Mouse (Mus musculus) embryonic facial prominence, embryonic 13.5 days (tissue): ENCODE measurements at regions not wholly inside any gene's neighbourhood (a gene's known extent, or its start where the extent isn't known, plus 50 kb on each side); places are given as distances from the start of the nearest gene placed in this dataset.

Experiments used
- ATAC-seq: fragments of 200-750 bp; cut with Nextera tagmentation; 2 replicates; pipeline ENCODE4 v1.8.0; 2017; ENCODE audit warnings: low read depth; ENCODE audit not compliant: insufficient number of reproducible peaks, insufficient read depth, low FRiP score, low TSS enrichment
- H3K27ac ChIP-seq: fragments of 300-500 bp; sonication (generic); 2 replicates; pipeline ENCODE4 v1.5.1; 2015; ENCODE audit warnings: moderate library complexity, mild to moderate bottlenecking, inconsistent platforms
- H3K27me3 ChIP-seq: fragments of 300-500 bp; sonication (generic); 2 replicates; pipeline ENCODE4 v1.6.1; 2015; ENCODE audit warnings: mild to moderate bottlenecking, inconsistent platforms
- H3K36me3 ChIP-seq: fragments of 300-500 bp; sonication (generic); 2 replicates; pipeline ENCODE4 v1.6.1; 2015; ENCODE audit warnings: mild to moderate bottlenecking, inconsistent platforms
- H3K4me1 ChIP-seq: fragments of 300-500 bp; sonication (generic); 2 replicates; pipeline ENCODE4 v1.6.1; 2015; ENCODE audit warnings: inconsistent platforms
- H3K4me2 ChIP-seq: fragments of 300-500 bp; sonication (generic); 2 replicates; pipeline ENCODE4 v1.6.1; 2015; ENCODE audit warnings: moderate library complexity, mild to moderate bottlenecking, inconsistent platforms
- H3K4me3 ChIP-seq: fragments of 300-500 bp; sonication (generic); 2 replicates; pipeline ENCODE4 v1.5.1; 2015; ENCODE audit warnings: mild to moderate bottlenecking, inconsistent platforms
- H3K9ac ChIP-seq: fragments of 300-500 bp; sonication (generic); 2 replicates; pipeline ENCODE4 v1.6.1; 2015; ENCODE audit warnings: mild to moderate bottlenecking, inconsistent platforms
- H3K9me3 ChIP-seq: fragments of 300-500 bp; sonication (generic); 2 replicates; pipeline ENCODE4 v1.6.1; 2016; ENCODE audit warnings: inconsistent platforms
- WGBS: fragments of 180-500 bp; shearing (Covaris S2); methylation state at CpG from one replicate; pipeline ENCODE4 v1.1.7; 2015; ENCODE audit warnings: mixed read lengths; 5-methylcytosine and 5-hydroxymethylcytosine counted together

DNA sequence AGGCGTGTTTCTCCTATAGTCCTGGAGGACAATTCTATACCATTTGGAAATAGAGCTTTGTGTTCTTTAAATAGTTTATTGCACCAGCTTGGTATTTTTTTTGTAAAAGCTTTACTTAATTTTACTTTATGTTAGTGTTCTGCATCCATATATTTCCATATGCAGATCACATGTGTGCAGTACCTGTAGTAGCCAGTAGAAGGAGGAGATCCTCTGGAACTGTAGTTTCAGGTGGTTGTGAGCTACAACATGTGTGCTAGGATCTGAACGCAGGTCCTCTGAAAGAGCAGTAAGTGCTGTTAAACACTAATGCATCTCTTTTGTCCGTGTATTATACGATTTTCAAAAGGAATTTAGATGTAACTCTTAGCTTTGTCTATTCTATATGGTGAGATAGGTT lies 335.2 kb downstream of the Gm21750 start:
- ATAC-seq, result no peak
- Histone ChIP-seq H3K4me2 (no peak overlapping the region), H3K9me3 (no peaks in the 10 kb centered on the region), H3K27ac (no peak overlapping the region), H3K36me3 (no peaks in the 10 kb centered on the region), H3K4me3 (no peak overlapping the region), H3K4me1 (no peaks in the 10 kb centered on the region), H3K27me3 (no peaks in the 10 kb centered on the region), H3K9ac (no peak overlapping the region)
- 94% methylated on average over 4 of the region's 4 CpGs for WGBS

DNA sequence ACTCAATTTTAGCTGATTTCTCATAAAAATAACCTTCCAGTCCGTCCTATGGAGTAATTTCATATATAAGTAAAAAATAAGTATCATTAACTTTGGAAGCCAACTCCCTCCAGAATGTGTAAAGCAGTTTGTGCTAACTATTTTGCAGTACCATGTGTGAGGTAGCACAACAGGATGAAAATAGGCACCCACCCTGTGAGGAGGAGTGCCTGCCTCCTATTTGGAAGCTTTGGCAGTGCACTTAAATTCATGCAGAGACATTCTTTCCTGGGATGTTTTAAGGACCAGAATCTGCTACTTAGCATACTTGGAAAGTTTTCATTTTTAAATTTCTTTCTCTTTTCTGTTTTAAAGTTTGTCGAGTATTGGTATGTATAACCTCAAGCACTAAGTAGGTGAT lies 336.8 kb downstream of the Gm21750 start:
- Histone ChIP-seq H3K9ac (no peak overlapping the region), H3K27ac (no peak overlapping the region), H3K27me3 (no peaks in the 10 kb centered on the region), H3K4me2 (no peak overlapping the region), H3K4me3 (no peak overlapping the region), H3K36me3 (no peaks in the 10 kb centered on the region), H3K9me3 (no peaks in the 10 kb centered on the region), H3K4me1 (no peaks in the 10 kb centered on the region)
- no peak for ATAC-seq
- WGBS, result 87% methylated on average over 2 of the region's 2 CpGs

DNA sequence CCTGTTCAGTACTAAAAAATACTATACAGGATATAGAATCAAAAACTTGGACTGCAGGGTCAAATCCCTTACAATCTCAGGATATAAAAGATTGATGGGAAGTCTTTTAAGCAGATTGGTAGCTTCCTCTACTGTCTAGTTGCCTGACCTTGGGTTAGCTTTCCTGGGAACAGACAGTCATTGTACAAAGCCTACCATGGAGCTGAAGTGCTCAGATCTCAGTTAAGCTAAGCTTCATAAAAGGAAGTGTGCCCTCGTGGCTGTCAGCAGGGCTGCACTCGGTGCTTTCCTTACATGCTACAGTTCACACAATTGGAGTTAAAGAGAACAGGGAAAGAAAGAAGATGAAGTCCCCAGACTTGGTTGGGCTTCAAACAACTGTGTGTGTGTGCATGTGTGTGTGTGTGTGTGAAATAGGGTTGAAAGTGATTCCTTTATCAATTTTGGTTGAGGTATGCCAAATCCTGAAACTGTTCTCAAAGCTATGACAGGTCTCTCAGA lies 338.4 kb downstream of the Gm21750 start:
- Histone ChIP-seq H3K27me3 (no peaks in the 10 kb centered on the region), H3K4me3 (no peak overlapping the region), H3K4me2 (no peak overlapping the region), H3K27ac (no peak overlapping the region), H3K36me3 (no peaks in the 10 kb centered on the region), H3K9ac (no peak overlapping the region), H3K4me1 (no peaks in the 10 kb centered on the region), H3K9me3 (no peaks in the 10 kb centered on the region)
- ATAC-seq, result no peak
- 44% methylated on average over 2 of the region's 2 CpGs for WGBS

DNA sequence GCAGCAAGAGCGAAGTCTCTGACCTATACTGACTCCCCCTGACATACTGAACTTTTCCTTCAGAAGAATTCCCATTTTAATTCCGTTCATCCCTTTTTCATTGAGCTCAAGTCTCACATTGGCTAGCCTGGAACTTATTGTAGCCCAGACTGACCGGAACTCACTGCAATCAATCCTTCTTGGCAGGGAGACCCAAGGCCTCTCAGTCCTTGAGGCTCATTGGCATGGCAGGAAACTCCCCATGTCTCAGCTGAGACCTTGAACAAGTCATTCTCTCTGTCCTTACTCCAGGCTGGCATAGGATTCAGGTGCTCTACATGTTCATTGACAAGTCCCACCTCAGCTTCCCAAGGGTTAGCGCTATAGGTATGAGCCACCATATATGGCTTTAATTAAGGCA lies 345.9 kb downstream of the Gm21750 start:
- no peak for ATAC-seq
- no peak overlapping the region for H3K9ac ChIP-seq
- no peaks in the 10 kb centered on the region for H3K27me3 ChIP-seq
- H3K4me1 ChIP-seq, result no peaks in the 10 kb centered on the region
- no peaks in the 10 kb centered on the region for H3K36me3 ChIP-seq
- no peak overlapping the region for H3K4me3 ChIP-seq
- no peaks in the 10 kb centered on the region for H3K9me3 ChIP-seq
- 92% methylated on average over 4 of the region's 4 CpGs for WGBS
- no peak overlapping the region for H3K4me2 ChIP-seq
- H3K27ac ChIP-seq, result no peak overlapping the region

DNA sequence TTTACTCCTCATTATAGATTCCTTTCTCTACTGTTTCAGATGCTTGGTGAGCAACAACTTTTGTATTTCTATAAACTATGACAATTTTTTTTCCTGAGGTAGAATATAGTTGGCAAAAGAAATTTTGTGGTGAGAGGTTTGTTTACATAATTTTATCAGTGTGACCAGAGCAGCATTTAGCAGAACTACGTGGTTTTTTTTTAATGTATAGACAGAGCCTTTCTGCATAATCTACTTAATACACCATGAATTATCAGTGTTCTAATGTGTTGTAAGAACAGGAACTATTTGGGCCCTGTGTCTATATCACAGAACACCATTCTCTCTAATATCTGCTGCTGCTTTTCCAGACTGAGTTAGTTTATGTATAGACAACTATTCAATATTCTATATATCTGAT lies 350.5 kb downstream of the Gm21750 start:
- no peaks in the 10 kb centered on the region for H3K9me3 ChIP-seq
- H3K4me1 ChIP-seq, result no peaks in the 10 kb centered on the region
- H3K4me2 ChIP-seq, result no peak overlapping the region
- H3K9ac ChIP-seq, result no peak overlapping the region
- no peaks in the 10 kb centered on the region for H3K36me3 ChIP-seq
- H3K4me3 ChIP-seq, result no peak overlapping the region
- 65% methylated on average over 1 of the region's 1 CpGs for WGBS
- H3K27ac ChIP-seq, result no peak overlapping the region
- ATAC-seq, result no peak
- no peaks in the 10 kb centered on the region for H3K27me3 ChIP-seq

DNA sequence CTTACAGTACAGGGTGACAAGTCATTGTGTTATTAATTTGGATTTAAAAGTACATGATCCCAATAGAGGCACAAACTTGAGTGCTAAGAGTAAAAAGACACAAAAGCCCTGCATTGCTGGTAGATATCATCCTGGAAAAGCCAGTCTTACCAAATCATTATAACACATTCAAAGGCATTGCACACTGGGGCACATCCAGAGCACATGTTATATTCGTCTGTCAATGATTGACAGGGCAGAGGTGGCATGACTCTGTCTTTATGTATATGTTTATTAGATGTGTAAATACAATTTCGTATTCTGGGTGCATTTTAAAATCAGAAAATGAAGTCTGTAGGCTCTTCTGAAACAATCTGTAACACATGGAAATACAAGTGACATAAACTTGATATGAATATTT lies 358.4 kb downstream of the Gm21750 start:
- H3K36me3 ChIP-seq, result no peaks in the 10 kb centered on the region
- no peak overlapping the region for H3K4me3 ChIP-seq
- H3K27me3 ChIP-seq, result no peaks in the 10 kb centered on the region
- WGBS, result 70% methylated on average over 2 of the region's 2 CpGs
- ATAC-seq, result no peak
- no peaks in the 10 kb centered on the region for H3K9me3 ChIP-seq
- no peaks in the 10 kb centered on the region for H3K4me1 ChIP-seq
- H3K27ac ChIP-seq, result no peak overlapping the region
- H3K9ac ChIP-seq, result no peak overlapping the region
- no peak overlapping the region for H3K4me2 ChIP-seq

DNA sequence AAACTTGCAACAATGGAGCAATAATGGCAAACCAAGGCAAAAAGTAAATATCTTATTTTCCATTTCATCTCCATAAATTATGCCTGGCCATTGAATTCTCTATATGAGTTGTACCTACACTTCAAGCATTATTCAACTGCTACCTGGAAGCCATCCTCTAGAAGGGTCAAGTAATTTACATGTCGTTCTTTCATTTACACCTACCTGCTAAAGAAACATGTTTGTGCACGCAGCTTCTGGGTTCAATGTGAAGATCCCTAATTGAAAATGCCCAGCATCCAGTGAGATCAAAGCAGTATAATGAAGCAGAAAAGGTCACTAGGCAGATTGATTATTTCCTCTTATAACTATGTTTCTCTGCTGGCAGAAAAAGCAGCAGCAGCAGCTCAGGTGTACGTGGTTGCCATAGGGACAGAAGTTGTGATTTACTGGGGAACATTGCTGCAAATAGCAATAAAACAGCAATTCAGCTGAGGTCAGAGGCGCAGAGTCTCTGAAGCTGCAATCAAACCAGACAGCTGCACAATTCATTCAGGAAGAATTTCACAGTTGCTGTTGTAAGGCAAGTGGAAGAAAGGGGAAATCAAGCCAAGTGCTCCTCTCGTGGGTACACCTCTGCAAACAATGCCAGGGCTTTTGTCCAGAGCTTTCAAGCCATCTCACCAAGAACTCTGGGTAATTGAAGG lies 386.1 kb downstream of the Gm21750 start:
- WGBS, result 64% methylated on average over 5 of the region's 5 CpGs
- H3K27me3 ChIP-seq, result no peaks in the 10 kb centered on the region
- no peak for ATAC-seq
- H3K4me1 ChIP-seq, result no peaks in the 10 kb centered on the region
- H3K4me2 ChIP-seq, result no peak overlapping the region
- H3K36me3 ChIP-seq, result no peaks in the 10 kb centered on the region
- H3K27ac ChIP-seq, result no peak overlapping the region
- H3K9ac ChIP-seq, result no peak overlapping the region
- no peak overlapping the region for H3K4me3 ChIP-seq
- no peaks in the 10 kb centered on the region for H3K9me3 ChIP-seq

DNA sequence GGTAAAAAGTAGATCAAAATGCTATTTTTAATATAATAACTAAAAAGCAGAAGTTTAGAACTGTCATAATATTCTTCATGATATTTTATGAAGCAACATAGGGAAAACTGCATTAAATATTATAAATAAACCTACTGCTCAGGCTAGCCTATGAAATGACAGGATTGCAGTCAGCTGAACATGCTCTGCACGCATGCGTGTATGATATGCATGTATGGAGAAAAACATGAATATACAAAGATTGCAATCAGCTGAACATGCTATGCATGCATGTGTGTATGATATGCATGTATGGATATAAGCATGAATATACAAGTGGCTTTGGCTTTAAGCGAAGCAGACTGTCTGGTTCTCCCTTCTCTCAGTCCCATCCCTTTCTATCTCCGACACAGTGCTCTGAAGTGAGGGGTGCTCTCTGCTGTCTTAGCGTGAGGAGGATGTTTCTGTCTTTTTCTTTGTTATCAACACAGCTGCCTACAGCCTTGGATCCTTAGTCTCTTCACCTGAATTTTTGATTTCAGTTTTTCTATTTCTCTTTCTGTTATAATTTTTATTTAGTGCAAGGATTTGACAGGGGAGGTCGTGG lies 386.8 kb downstream of the Gm21750 start:
- no peaks in the 10 kb centered on the region for H3K9me3 ChIP-seq
- no peak overlapping the region for H3K4me2 ChIP-seq
- whole genome bisulfite sequencing, result 87% methylated on average over 6 of the region's 6 CpGs
- no peak overlapping the region for H3K27ac ChIP-seq
- no peaks in the 10 kb centered on the region for H3K4me1 ChIP-seq
- ATAC-seq, result no peak
- H3K27me3 ChIP-seq, result no peaks in the 10 kb centered on the region
- no peak overlapping the region for H3K9ac ChIP-seq
- no peaks in the 10 kb centered on the region for H3K36me3 ChIP-seq
- H3K4me3 ChIP-seq, result no peak overlapping the region

DNA sequence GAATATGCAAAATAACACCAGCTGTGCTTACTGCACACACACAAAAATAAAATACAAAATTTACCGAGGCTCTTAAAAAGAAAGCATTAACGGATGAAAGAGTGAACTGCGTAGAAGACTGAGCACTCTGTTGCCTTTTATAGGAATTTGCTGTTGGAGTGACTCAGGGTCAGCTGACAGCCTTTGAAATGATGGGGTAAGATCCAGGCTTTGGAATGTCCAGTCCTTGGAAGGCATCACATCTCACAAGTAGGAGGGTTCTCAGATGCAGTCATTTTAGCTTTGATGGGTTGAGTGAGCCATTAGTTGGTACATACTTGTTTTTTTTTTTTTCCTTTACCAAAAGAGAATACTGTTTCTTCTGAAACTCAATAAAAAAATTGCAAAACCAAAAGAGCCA lies 387.4 kb downstream of the Gm21750 start:
- no peaks in the 10 kb centered on the region for H3K27me3 ChIP-seq
- no peaks in the 10 kb centered on the region for H3K36me3 ChIP-seq
- H3K9me3 ChIP-seq, result no peaks in the 10 kb centered on the region
- H3K4me3 ChIP-seq, result no peak overlapping the region
- no peak overlapping the region for H3K9ac ChIP-seq
- no peak for ATAC-seq
- no peak overlapping the region for H3K27ac ChIP-seq
- no peak overlapping the region for H3K4me2 ChIP-seq
- 87% methylated on average over 3 of the region's 3 CpGs for WGBS
- H3K4me1 ChIP-seq, result peaks cover under 1% of the 10 kb centered on the region; the same call in 1 of the 2 replicates

DNA sequence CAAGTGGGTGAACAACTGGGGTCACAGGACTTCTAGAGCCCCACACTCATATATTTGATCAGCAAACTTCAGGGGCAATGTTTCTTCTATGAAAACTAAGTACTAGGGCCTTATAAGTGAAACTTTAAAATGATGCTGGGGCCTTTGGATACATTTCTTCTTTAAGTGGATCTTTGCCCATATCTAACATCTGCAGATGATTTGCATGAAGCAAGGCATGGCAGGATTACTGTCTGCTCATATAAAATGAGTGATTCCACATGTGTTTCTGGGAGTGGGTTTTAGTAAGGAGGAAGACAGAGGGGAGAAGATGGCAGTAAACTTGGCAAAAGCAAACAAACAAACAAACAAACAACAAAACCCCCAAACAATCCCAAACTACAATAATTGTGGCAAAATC lies 405.0 kb downstream of the Gm21750 start:
- no peaks in the 10 kb centered on the region for H3K4me1 ChIP-seq
- H3K4me3 ChIP-seq, result no peak overlapping the region
- no peak overlapping the region for H3K9ac ChIP-seq
- no peak overlapping the region for H3K4me2 ChIP-seq
- H3K27me3 ChIP-seq, result no peaks in the 10 kb centered on the region
- no peaks in the 10 kb centered on the region for H3K36me3 ChIP-seq
- no peak for ATAC-seq
- no peak overlapping the region for H3K27ac ChIP-seq
- H3K9me3 ChIP-seq, result no peaks in the 10 kb centered on the region

DNA sequence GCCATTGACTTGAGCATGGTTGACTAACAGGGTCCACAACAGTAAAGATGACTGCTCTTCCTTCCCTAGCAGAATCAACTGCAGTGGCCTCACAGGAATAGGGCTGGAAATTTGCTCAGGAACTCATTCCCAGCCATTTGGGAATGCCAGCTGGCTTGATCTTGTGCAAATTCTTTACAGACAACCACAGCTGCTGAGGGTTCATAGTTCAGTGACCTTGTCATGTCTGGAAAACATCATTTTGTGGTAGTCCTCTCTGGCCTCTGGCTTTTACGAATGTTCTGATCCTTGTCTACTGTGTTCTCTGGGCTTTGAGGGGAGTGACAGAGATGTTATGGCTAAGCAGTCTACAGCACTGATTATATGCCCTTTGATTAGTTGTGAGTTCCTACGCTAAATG lies 432.0 kb downstream of the Gm21750 start:
- no peak overlapping the region for H3K4me2 ChIP-seq
- no peaks in the 10 kb centered on the region for H3K27me3 ChIP-seq
- H3K9ac ChIP-seq, result no peak overlapping the region
- H3K4me3 ChIP-seq, result no peak overlapping the region
- no peaks in the 10 kb centered on the region for H3K4me1 ChIP-seq
- ATAC-seq, result no peak
- no peaks in the 10 kb centered on the region for H3K36me3 ChIP-seq
- WGBS, result 64% methylated on average over 2 of the region's 2 CpGs
- H3K9me3 ChIP-seq, result no peaks in the 10 kb centered on the region
- H3K27ac ChIP-seq, result no peak overlapping the region

DNA sequence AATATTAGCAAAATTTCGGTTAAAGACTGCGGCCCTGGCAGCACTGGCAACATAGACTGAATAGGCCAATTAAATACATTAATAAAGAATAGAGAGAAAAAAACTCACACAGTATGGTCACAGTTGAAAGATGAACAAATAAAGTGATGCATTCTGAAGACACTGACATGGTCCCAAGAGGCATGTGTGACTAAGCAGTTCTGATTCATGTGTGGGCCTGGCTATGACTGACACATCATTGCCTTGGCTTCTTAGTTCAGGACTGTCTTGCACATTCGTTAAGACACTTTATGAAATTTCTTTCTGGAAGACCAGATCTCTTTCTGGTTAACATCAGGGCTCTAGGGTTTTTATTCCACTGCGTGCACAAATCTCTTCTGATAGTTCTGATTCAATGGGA lies 438.7 kb downstream of the Gm21750 start:
- H3K4me2 ChIP-seq, result no peak overlapping the region
- no peak overlapping the region for H3K9ac ChIP-seq
- H3K4me3 ChIP-seq, result no peak overlapping the region
- no peaks in the 10 kb centered on the region for H3K9me3 ChIP-seq
- H3K27me3 ChIP-seq, result no peaks in the 10 kb centered on the region
- no peaks in the 10 kb centered on the region for H3K36me3 ChIP-seq
- WGBS, result 87% methylated on average over 4 of the region's 4 CpGs
- no peak for ATAC-seq
- no peak overlapping the region for H3K27ac ChIP-seq
- H3K4me1 ChIP-seq, result no peaks in the 10 kb centered on the region
